Mouse (Mus musculus): ENCODE measurements at regions not wholly inside any gene's neighbourhood (a gene's known extent, or its start where the extent isn't known, plus 50 kb on each side); places are given as distances from the start of the nearest gene placed in this dataset.

DNA sequence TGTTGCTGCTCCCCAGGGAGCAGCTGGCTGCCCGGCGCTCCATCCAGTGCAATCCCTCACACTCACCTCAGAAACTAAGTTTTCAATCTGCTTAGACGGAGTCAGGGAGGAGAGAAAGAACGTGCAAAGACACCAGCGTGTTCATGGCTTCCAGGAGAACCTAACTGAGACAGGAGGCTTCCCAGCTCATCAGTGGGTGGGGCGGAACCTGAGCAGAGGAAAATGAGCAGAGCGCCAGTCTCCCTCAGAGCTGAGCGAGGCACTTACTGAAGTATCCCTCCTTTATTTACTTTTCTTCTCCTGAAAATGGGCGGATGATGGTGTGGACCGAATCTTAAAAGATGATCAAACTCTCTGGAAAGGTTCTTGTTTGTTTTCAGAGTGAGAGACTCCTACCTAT is 94.3 kb upstream of the 1700024P04Rik start:
- Histone ChIP-seq H3K9ac (ENCODE audit: insufficient read depth, low read depth) (no peak overlapping the region), H3K9me3 (replicated peaks; ENCODE audit: low read length) (no peaks in the 10 kb centered on the region), H3K36me3 (replicated peaks in 1 of 2; ENCODE audit: control insufficient read depth in 1 of 2, insufficient read depth in 1 of 2, low read length in 1 of 2) (no peaks in the 10 kb centered on the region), H3K27me3 (replicated peaks) (no peaks in the 10 kb centered on the region), H3K79me2 (replicated peaks; ENCODE audit: control insufficient read depth, extremely low read depth, insufficient read depth, poor library complexity, severe bottlenecking) (no peaks in the 10 kb centered on the region), H3K4me1 (ENCODE audit: control insufficient read depth in 1 of 2, insufficient read depth in 2 of 2) (no peaks in the 10 kb centered on the region), H3K27ac (ENCODE audit: insufficient read depth, low read depth) (no peak overlapping the region), H3K4me2 (ENCODE audit: insufficient read depth, low read depth, poor library complexity, severe bottlenecking) (no peak overlapping the region), H3K4me3 (replicated peaks in 1 of 3; ENCODE audit: low read depth in 2 of 3, low read length in 2 of 3, poor library complexity in 1 of 3) (no peak overlapping the region)
- dilution Hi-C loops (cut with MboI; ENCODE audit: extremely low pct_ligation_motif_present, extremely low pct_unique_long_range_greater_than_20kb, low sequenced_read_pairs) (no loop called here), in situ Hi-C loops (cut with MboI; ENCODE audit: low pct_ligation_motif_present, low pct_unique_long_range_greater_than_20kb, low sequenced_read_pairs) (no loop called here)
- TF ChIP-seq ETS1 (conservative IDR thresholded peaks at IDR 0.05; ENCODE audit: low read depth, low read length) (no peak), IRF4 (IDR thresholded peaks at IDR 0.05; ENCODE audit: low read depth, low read length) (no peak), POLR2AphosphoS2 (IDR thresholded peaks at IDR 0.05; ENCODE audit: low read depth, low read length) (no peak), EP300 (IDR thresholded peaks at IDR 0.05; ENCODE audit: low read length) (no peak), POLR2A (IDR thresholded peaks at IDR 0.05; ENCODE audit: low read depth, low read length) (no peak), ZNF384 (IDR thresholded peaks at IDR 0.05; ENCODE audit: low read depth, low read length) (no peak), RCOR1 (conservative IDR thresholded peaks at IDR 0.05; ENCODE audit: low read depth, low read length) (no peak), JUND (conservative IDR thresholded peaks at IDR 0.05; ENCODE audit: low read depth, low read length) (no peak), UBTF (IDR thresholded peaks at IDR 0.05; ENCODE audit: low read depth, low read length) (no peak), ZMIZ1 (IDR thresholded peaks at IDR 0.05; ENCODE audit: low read depth, low read length) (no peak), ZKSCAN1 (IDR thresholded peaks at IDR 0.05; ENCODE audit: borderline replicate concordance, low read depth, low read length) (no peak), TBP (conservative IDR thresholded peaks at IDR 0.05; ENCODE audit: low read depth, low read length) (no peak), MXI1 (IDR thresholded peaks at IDR 0.05; ENCODE audit: low read depth, low read length) (no peak), SIN3A (IDR thresholded peaks at IDR 0.05; ENCODE audit: low read length) (no peak), USF2 (conservative IDR thresholded peaks at IDR 0.05; ENCODE audit: low read depth, low read length) (no peak), MEF2A (IDR thresholded peaks at IDR 0.05; ENCODE audit: borderline replicate concordance, low read depth, low read length) (no peak)
- DNase-seq (ENCODE audit: extremely low read depth): no peak

DNA sequence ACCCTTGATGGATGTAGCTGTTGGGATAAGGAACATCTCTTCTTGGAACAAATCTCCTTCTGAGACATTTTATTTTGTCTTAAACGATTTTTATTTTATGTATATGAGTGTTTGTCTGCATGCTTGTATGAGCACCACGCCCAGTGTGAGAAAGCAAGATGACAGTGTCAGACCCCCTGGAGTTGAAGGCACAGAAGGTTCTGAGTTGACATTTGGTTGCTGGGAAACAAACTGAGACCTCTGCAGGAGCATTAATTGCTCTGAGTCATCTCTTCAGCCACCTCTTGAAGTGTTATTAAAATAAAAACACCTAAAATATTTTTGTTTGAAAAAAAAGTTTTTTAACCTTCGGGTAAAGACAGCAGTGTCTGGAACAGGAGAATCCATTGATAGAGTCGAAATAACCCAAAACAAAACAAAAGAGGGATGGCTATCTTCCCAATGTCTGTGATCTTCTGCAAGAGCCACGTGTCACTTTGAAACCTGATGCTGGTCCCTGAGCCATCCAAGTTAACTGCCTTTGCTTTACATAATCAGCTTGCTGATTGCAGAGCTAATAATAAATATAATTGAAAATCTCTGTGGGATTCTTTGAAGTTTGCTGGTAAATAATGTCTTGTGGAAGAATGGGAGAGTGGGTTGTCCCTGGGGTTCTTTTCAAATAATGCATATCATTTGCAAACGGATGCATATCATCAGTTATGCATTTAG is 92.8 kb upstream of the 1700024P04Rik start:
- no peaks in the 10 kb centered on the region for H3K79me2 ChIP-seq (replicated peaks; ENCODE audit: control insufficient read depth, extremely low read depth, insufficient read depth, poor library complexity, severe bottlenecking)
- no peak for TF ChIP-seq ETS1 (conservative IDR thresholded peaks at IDR 0.05; ENCODE audit: low read depth, low read length)
- TF ChIP-seq MAZ (IDR thresholded peaks at IDR 0.05; ENCODE audit: low read depth, low read length): no peak
- no peak for TF ChIP-seq ZMIZ1 (IDR thresholded peaks at IDR 0.05; ENCODE audit: low read depth, low read length)
- TF ChIP-seq E2F4 (IDR thresholded peaks at IDR 0.05; ENCODE audit: insufficient replicate concordance, low read depth, low read length): no peak
- no peak for TF ChIP-seq MXI1 (IDR thresholded peaks at IDR 0.05; ENCODE audit: low read depth, low read length)
- TF ChIP-seq BHLHE40 (IDR thresholded peaks at IDR 0.05; ENCODE audit: low read depth, low read length): no peak
- no peak for TF ChIP-seq POLR2A (IDR thresholded peaks at IDR 0.05; ENCODE audit: low read depth, low read length)
- TF ChIP-seq TCF12 (IDR thresholded peaks at IDR 0.05; ENCODE audit: low read depth, low read length): no peak
- no peak for TF ChIP-seq CHD1 (IDR thresholded peaks at IDR 0.05; ENCODE audit: low read depth, low read length)
- TF ChIP-seq MEF2A (IDR thresholded peaks at IDR 0.05; ENCODE audit: borderline replicate concordance, low read depth, low read length): no peak
- TF ChIP-seq CHD2 (IDR thresholded peaks at IDR 0.05; ENCODE audit: low read length): no peak
- TF ChIP-seq ZC3H11A (IDR thresholded peaks at IDR 0.05; ENCODE audit: low read depth, low read length): no peak
- no peak for TF ChIP-seq SMC3 (IDR thresholded peaks at IDR 0.05; ENCODE audit: low read depth, low read length)
- TF ChIP-seq CTCF (conservative IDR thresholded peaks at IDR 0.05 in 1 of 2, IDR thresholded peaks at IDR 0.05 in 1 of 2; ENCODE audit: low read depth in 2 of 2, low read length in 2 of 2): no peak
- no peak for TF ChIP-seq SIN3A (IDR thresholded peaks at IDR 0.05; ENCODE audit: low read length)
- no peak for TF ChIP-seq HCFC1 (IDR thresholded peaks at IDR 0.05; ENCODE audit: low read depth, low read length)
- TF ChIP-seq MYC (IDR thresholded peaks at IDR 0.05; ENCODE audit: low read depth, low read length): no peak
- TF ChIP-seq JUN (IDR thresholded peaks at IDR 0.05; ENCODE audit: insufficient read depth, low read depth, low read length): no peak
- H3K9ac ChIP-seq (ENCODE audit: insufficient read depth, low read depth): no peak overlapping the region
- in situ Hi-C loops (cut with MboI; ENCODE audit: low pct_ligation_motif_present, low pct_unique_long_range_greater_than_20kb, low sequenced_read_pairs) (no loop called here), dilution Hi-C loops (cut with MboI; ENCODE audit: extremely low pct_ligation_motif_present, extremely low pct_unique_long_range_greater_than_20kb, low sequenced_read_pairs) (no loop called here)
- H3K27ac ChIP-seq (ENCODE audit: insufficient read depth, low read depth): no peak overlapping the region
- no peaks in the 10 kb centered on the region for H3K4me1 ChIP-seq (ENCODE audit: control insufficient read depth in 1 of 2, insufficient read depth in 2 of 2)
- no peaks in the 10 kb centered on the region for H3K36me3 ChIP-seq (replicated peaks in 1 of 2; ENCODE audit: control insufficient read depth in 1 of 2, insufficient read depth in 1 of 2, low read length in 1 of 2)
- no peak for DNase-seq (ENCODE audit: extremely low read depth)
- no peak overlapping the region for H3K4me3 ChIP-seq (replicated peaks in 1 of 3; ENCODE audit: low read depth in 2 of 3, low read length in 2 of 3, poor library complexity in 1 of 3)
- no peaks in the 10 kb centered on the region for H3K9me3 ChIP-seq (replicated peaks; ENCODE audit: low read length)
- no peak overlapping the region for H3K4me2 ChIP-seq (ENCODE audit: insufficient read depth, low read depth, poor library complexity, severe bottlenecking)
- no peaks in the 10 kb centered on the region for H3K27me3 ChIP-seq (replicated peaks)
